Mouse (Mus musculus): ENCODE data around the gene Sall2. TPM values are rescaled to one million over a fixed set of nuclear protein-coding genes. Genes with fewer than 3 reads are reported as not detected.
"Not testable (repeated sequence)": the region's sequence is repeated elsewhere in the genome, so short reads cannot be mapped to it uniquely, and the experiment has no call there.

Gene Sall2
- 1 to 10 TPM; 2.2 to 5.6 TPM for polyA plus RNA-seq (2017; shearing (Covaris generic))

DNA sequence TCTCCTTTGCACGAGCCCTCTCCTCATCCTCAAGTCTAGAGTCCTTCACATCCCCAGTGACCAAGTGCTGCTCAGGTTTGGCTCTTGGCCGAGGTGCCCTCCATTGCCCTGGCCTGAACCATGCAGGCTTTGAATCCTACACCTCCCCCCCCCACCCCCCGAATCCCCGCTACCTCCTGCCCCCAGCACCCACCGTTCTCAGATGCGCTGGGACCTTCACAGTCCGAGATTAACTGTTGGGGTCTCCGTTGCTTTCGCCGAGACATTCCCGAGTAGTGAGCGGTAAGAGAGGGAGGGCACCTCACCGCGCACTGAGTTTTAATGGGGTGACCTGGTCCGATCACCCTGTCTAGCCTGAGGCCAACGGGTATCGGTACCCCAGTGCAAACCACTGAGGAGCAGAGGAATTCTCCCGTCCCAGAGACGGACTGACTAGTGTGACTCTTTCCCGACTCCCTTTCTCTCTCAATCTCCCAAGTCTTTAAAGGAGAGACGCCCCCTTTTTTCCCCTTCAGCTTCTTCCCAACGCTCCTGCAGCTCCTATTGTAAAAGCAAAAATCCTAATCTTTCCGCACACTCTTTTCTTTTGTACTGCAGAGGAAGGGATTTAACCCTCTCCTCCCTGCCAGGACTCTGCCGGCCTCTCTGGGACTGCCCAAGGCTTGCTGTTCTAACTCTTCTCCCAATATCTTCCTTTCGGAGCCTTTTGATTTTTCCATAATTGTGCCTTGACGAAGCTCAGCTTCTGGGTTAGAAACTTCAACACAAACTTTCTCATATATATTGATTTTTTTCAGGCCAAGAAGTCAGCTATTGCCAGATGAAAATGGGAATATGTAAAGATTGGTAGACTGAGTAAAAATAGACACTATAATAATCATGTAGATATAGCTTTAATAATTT is at the start of gene Sall2:
TSS of gene Sall2 (minus strand) at position 853 of the 903 bp plus-strand sequence.
- no peak for ATAC-seq

DNA sequence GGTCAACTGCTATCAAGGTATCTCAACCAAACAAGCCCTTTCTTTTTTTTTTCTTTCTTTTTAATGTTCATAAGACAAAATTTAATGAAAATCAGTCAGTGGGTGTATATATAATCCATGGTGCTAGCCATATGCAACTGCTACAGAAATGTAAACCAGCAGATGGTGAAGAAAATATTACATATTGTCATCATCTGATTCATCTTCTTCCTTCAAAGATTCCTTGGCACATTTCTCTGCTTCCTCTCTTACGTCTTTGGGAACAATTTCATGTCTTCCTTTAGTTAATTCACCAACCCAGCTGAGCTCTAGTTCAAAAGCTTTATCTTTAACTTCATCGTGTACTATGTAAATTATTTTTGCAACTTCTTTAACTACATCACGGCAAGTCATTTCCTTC is 40.2 kb upstream of the Sall2 start:
- no peak for ATAC-seq

DNA sequence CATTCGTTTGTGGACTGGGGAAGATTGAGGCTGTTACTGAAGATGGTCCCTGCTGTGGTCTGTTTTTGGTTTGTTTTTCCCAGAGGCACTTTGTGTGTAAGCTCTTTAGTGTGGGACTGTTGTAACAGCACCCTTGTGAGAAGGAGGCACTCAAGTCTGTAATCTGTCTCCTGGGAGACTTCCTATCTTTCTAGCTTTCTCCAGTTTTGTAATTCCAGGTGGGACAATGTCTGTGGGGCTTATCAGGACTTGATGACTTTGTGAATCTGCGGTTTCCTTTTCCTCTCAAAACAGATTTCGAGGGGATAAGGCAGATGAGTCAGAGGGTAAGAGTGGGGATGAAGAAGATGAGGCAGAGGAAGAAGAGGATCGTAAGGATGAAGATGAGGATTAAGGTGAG is 27.7 kb upstream of the Sall2 start, which contains the start of gene Olfr1513:
TSS of gene Olfr1513 (minus strand) at position 101 of the 400 bp plus-strand sequence.
- no peak for ATAC-seq

DNA sequence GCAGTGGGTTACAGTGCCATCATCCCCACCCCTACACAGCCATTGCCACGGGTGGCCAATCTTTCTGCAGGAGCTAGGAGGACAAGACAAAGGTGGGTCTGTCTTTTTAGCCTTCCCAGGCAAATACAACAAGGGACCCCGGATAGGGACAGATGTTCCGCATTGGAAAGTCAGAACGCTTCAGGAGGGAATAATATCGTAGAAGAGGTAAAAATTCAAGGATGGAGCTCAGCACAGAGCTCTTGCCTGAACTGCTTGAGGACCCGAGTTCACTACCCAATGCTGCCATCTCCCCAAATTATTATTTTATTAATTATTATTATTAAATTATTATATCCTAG is 10.9 kb upstream of the Sall2 start:
- no peak for ATAC-seq

DNA sequence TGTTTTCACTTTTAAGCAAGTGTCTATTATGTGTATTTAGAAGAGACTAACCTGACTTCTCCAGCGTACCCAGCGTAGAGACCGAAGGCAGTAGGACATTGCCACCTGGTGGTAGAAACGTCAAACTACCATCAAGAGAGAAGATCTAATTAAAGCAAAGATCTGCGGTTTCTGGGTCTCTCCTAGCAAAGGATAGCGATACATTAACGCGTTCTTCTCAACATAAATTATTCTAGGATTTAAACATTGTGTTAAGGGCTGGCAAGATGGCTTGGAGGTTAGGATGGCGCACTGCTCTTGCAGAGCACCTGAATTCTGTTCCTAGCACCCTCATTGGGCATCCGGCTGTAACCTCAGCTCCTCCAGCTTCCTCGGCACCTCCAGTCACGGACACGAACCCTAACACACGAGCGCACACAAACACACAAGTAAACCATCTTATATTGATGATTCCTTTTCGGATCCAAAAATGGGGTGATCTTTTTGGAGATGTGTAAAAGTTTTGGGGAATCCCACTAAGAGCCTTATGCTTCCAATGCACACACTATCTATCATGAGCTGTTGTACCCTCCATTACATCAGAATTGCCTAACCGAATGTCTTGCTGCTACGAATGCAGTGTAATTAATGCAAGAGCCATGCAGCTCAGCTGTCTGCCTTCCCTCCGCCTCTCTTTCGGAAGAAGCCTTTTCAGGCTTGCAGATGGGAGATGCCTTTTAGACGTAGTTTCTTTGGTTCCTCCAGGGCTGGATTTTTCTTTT is 10.4 kb upstream of the Sall2 start:
- peak; percentile 92 for ATAC-seq

DNA sequence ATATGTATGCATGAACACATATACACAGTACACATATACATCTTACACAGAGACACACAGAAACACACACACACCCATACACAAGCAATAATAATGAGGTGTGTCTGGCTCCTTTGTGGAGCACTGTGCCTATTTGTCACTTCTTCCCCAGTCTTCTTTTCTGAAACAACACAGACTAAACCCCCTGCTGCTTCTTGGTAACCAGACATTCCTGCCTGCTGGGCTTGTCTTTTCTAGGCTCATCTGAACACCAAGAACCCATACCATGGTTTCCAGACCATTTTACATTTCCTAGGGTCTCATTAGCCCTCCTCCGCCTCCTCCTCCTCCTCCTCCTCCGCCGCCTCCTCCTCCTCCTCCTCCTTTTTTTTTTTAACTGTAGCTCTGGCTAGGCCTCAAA is 3.6 kb upstream of the Sall2 start:
- ATAC-seq, result no peak

DNA sequence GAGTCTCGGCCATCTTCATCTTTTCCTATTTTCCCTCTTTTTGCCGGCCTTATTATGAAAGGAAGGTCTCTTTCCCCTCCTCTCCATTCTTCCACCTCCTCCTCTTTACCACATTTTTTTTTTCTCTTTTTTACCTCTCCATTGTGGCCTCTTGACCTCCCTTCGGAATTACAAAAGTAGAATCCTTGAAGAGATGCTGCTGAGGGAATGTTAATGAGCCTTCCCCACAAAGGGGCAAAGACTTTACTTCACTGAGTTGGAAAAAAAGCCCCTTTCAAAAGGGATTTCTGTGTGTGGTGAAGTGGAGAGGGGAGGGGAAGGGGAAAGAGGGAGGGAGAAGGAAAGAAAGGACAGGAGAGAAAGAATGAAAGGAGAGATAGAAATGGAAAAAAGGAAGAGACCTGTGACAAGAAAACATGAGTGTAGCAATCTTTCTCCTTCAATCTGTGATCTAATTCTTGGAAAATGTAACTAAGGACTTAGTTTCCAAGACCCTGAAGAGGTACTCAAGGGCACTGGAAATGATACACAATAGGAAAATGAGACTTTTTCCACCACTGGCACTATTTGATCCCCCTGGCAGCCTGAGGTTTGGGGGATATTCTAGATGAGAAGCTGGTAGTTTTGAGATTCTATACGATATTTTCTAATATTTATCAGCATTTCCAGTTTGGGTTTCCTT is 2.6 kb upstream of the Sall2 start:
- ATAC-seq, result no peak

DNA sequence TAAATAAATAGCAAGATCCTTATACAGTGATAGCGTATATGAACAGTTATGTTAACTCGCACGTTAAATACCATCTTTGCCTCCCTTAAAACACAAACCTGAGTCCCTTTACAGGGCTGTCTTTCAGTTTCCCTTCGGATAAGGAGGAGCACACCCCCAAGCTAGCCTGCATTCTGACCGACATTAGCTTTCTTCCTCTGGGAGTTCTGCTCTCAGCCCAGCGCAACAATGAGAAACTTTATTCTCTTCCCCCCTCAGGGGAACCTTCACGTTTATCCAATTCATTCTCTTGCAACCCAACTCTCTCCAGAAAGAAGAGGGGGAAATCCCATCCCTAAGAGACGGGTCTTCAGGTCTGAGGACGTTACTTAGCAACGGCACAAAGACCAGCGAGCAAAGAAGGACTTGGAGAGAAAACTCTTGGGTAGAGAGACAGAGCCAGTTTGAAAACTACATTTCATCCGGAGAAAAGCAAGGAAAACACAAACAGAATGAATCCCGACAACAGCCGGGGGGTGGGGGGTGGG is 1.1 kb downstream of the Sall2 start:
- ATAC-seq, result no peak

DNA sequence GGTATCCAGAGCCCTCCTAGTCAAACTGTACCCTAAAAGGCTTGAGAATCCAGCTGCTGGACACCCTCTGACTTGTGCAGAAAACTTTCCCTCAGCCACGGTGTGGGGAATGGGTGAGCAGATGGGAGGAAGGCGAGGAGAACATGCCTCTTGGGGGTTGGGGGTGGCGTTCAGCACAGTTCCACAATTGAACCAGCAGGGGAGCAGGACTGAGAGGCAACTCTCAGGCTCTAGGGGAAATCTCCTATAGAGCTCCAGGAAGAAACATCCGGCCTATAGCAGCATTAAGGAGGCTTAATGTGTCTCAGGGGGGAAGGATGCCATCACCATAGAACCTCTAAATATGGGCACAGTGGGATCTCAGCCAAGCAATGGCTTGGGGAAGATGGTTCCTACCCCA is 2.7 kb downstream of the Sall2 start:
- no peak for ATAC-seq

DNA sequence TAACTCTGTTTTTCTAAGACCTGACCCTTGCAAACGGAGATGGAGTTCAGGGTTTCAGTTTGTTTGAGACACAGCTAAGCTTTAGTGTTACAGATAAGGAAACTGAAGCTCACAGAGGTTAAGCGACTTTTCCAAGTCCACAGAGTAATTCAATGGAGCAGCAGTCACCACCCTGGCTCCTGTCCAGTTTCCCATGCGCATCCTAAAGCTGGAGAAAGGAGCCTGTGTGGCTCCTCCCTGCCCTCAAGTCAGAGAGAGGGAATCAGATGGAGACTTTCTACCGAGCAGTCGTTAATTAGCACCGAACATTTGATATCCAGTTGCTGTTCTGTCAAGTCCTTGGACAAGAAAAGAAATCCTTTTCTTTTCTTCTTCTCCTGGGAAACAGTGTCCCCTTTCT is 9.2 kb downstream of the Sall2 start:
- ATAC-seq, result no peak

DNA sequence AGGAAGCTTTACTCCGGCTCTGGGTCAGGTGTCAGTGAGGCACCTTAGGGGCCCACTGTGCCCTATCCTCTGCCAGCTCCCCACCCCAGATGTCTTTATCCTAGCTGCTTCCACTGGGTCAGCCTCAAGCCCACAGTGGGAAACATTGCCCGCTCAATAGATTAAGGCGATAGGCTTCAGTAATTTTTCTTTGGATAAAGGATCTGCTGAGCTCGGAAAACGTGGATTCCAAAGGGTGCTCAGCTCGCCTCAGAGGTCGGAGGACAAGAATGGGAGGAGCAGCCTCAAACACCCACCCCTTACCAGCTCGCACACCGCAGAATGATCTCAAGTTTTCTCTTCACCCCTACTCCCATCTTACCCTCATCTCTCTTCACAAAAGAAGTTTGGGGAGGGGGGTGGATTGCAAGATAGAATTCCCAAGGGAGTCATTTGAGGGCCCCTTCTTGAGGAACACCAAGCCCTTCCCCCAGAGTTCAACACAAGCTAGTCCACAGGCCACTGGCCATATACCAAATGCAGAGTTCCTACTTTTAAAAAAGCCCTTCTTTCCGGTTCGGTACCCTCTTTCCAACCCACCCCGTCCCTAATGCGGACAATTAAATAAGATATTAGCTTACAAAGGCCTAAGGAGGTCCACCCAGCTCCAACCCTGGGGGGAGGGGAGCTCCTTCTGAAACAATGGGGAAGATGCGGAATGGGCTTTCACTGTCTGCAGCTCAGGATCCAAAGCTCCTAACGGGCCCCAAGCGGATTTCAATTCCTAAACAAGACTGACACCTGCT is 11.9 kb downstream of the Sall2 start:
- ATAC-seq, result peak; percentile 27

DNA sequence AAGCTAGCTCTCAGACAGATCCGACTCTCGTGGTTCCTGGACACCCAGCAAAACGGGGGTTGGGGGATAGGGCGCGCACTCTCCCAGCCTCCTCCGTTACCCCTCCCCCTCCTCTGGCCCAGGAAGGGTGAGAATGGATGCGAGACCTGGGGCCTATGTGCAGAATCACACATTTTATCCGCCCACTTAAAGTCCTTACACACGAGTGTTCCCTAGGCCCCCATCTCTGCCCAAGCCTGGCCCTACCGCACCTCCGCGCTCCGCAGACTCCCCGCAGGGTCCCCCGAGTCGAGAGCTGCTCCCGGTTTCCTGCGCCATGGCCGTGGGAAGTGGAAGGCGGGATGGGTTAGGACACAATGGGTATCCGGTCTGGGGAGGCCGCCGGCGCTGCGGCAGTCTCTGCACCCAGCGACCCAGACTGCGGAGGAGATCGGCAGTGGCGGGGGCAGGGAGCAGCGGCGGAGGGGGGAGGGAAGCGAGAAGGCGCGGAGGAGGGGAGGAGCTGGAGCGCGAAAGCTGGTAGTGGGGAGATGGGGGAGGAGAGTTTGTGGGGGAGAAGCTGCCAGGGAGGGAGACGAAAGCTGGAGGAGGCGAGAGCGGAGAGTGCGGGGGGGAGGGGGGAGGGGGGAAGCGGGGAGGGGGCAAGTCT is 12.6 kb downstream of the Sall2 start:
- ATAC-seq, result peak; percentile 84

DNA sequence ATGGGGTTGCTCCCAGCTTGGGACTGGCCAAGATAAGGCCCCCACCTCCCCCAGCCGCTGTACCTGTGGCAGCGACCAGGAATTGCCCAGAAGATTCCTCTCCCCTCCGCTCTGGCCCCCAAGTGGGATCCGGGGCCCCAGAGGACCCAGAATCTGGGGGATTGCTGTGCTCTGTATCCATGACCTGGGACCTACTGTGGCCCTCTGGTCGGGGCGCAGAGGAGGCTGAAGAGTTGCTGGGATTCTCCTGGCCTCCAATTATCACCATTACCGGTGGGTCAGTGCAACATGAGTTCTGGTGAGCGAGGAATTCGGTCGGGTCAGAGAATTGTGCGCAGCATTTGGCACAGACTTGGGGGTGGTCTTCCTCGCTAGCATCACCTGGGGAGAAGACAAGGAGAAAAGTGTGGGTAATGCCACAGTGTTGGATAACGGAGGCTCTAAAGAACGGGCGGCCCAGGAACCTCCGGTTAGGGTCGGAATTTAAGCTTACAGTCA is 13.2 kb downstream of the Sall2 start:
- ATAC-seq, result no peak

DNA sequence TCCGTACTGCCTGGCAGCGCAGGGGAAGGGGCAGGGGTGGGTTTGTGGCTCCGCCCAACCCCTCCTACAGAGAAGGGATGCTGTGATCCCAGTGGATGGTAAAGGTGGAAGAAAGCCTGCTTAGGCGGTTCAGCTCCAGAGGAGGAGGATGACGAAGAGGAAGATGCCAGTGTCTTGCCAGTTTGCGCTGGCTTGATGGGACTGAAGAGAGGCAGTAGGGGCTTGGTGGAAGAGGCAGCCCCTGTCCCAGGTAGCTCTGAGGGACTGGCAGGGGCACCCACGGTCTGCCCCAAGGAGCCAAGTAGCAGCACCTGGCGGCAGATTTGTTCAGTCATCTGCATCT is 13.8 kb downstream of the Sall2 start:
- no peak for ATAC-seq

DNA sequence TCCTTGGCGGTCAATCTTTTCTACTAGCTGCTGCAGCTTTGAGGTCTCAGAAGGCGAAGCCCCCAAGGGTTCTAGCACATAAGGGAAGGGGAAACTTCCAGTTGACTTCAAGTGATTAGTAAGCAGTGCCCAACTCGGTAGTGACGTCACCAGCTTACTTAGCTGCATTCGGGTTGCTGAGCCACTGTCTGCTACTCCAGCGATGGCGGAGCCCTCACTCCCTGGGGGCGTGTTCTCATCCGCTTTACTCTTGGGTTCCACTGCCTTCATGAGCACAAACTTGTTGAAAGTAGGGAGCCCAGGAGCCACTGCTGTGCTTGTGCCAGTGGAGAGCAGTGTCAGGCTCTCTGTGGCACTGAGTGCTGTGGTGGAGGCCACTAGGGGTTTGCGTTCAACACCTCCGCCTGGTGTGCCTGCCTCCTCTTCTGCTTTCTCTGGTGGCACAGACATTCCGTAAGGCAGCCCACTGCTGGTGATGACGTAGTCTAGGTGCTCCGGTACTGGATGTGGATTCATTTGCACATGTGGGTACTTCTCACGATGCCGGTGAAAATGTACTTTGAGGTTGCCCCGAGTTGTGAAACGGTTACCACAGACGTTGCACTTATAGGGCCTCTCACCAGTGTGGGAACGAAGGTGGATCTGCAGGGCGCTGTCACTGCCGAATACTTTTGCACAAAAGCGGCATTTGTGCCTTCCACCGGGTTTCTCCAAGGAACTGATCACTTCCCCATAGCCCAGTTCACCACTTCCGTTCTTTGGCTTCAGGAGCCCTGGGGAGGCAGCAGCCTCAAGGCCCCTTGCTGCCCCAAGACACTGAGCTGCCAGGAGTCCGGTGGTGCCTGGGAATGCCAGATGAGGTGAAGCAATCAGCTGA is 14.4 kb downstream of the Sall2 start:
- ATAC-seq, result no peak

DNA sequence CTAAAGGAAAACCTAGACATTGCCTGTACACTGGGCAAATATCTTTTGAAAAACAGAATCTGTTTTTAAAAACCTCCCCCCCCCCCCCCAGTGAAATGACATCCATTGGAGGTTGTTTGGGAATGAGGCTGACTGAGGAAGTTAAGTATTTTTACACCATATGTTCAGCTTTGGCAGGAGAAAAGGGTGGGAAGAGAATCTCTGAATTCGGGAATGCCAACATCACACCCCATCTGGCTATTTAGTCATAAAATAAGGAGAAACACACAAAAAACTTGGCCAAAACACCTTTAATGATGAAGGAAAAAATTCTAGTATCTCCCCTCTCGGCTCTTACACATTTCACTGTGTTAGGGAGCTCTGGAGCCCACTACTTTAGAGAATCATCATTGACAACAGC is 17.7 kb downstream of the Sall2 start:
- ATAC-seq, result no peak

DNA sequence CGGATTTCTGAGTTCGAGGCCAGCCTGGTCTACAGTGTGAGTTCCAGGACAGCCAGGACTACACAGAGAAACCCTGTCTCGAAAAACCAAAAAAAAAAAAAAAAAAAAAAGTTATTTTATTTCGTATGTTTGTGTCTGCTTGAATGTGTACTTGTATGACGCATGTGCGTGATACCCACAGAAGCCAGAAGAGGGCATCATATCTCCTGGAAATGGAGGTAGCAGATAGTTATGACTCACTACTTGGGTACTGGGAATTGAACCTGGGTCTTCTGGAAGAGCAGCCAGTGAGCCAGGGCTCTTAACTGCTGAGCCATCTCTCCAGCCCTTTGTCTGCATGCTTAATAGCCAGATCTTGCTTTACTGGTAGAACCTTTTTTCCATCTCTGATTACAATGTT is 18.2 kb downstream of the Sall2 start:
- ATAC-seq, result not testable (repeated sequence)

DNA sequence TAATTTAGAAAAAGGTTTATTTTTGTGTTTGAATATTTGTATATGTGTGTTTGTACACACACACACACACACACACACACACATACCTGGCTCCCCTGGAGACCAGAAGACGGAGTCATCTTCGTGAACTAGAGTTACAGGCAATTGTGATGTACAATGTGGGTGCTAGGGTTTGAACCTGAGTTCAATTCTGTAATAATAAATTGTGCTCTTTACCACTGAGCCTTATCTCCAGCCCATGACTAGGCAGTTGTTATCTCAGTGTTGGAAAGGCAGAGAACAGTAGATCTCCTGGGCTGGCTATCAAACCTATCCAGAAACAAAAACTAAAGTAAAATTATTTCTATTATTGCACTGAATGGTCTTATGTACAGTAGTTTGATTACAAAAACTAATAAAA is 22.5 kb downstream of the Sall2 start:
- no peak for ATAC-seq

DNA sequence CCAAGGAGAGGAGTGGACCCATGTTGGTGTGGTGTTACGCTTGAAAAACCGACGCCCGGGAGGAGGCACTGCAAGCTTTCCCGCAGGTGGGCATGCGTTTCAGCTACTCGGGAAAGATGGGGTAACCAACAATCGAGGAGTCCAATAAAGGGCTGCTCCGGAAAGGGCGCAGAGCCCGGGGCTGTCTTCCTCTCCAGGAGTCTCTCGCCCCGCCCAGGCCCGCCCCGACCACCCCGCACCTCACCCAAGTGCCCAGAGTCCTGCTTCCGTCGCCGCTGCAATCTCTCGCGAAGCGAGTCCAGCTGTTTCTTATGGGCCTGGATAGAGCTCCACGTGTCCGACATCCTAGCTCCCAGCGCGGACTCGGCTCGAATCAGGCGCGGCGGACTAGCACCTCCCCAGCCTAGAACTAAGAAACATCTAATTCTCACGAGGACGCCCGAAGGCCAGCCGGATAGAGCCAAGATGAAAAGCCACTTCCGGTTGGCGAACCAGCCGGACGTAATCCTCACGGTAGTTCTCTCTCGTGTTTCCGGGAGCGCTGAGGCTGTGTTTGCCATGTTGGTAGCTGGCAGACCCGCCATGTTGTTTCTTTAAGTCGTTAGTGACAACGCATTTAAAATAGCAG is 23.8 kb downstream of the Sall2 start, which contains the start of gene Mettl3:
TSS of gene Mettl3 (minus strand) at position 485 of the 628 bp plus-strand sequence.
- ATAC-seq, result peak; percentile 95

DNA sequence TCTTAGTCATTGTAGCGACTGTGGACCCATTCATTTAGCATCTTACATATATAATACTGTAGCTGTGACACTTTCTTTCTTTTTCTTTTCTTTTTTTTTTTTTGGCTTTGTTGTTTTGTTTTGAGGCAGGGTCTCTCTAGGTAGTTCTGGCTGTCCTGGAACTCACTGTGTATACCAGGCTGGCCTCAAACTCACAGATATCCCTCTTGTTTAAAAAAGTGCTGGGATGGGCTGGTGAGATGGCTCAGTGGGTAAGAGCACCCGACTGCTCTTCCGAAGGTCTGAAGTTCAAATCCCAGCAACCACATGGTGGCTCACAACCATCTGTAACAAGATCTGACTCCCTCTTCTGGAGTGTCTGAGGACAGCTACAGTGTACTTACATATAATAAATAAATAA is 25.0 kb downstream of the Sall2 start:
- not testable (repeated sequence) for ATAC-seq
